ENCODE assay signal across 8 mouse cellular contexts in the genomic region with DNA sequence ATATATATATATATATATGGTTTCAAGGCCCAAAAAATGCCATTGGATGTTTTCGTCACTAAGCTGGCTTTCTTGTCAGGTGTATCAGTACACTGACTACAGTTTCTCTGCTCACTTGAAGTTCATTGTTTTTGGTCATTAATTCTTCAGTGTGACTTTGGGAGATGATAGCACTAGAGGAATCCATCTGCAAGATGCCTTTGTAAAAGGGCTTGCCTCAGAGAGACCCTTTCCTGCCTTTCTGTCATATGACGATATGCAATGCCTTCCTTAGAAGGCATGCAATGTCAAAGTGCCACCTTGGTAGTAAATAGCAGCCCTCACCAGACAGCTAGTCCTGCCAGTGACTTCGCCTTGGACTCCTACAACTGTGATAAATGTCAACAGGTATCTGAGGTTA. TPM values are rescaled to one million over a fixed set of nuclear protein-coding genes. Genes with fewer than 3 reads are reported as not detected.
A peak's percentile ranks its signal among the peaks of the same experiment; 100 is the strongest.
DNase-seq lines count a peak whose midpoint lies in the region; ATAC-seq and TF ChIP-seq lines count a peak whose summit lies in the region.

No protein-coding gene starts in this region.

- H3K9me3 ChIP-seq in hindbrain, embryonic 15.5 days, result no peaks in the 10 kb centered on the region
- no peaks in the 10 kb centered on the region for H3K9me3 ChIP-seq in midbrain, embryonic 13.5 days

- H3K27me3 ChIP-seq in kidney, adult 2 months (replicated peaks; ENCODE audit: control insufficient read depth, insufficient read depth, low read length), result no peaks in the 10 kb centered on the region
- H3K27me3 ChIP-seq in hindbrain, embryonic 15.5 days, result 0 out of 2 replicates have a peak, but pooled peaks cover 2% of the 10 kb centered on the region
- peaks cover 11% of the 10 kb centered on the region for H3K27me3 ChIP-seq in midbrain, embryonic 13.5 days

- intact Hi-C loops in left cerebral cortex, postnatal 10 days (cut with DNase I), result loop anchor here (10.0 kb wide), 1 partner anchor 249 kb away; a partner anchor contains a TSS

- DNase-seq in kidney, adult 2 months, result no peak
- DNase-seq in kidney, adult 18-20 months, result no peak
- no peak for DNase-seq in urinary bladder, postnatal 25 days (ENCODE audit: low spot score)
- no peak for DNase-seq in left cerebral cortex, postnatal 10 days (ENCODE audit: extremely low spot score in 1 of 2, low spot score in 2 of 2)
- DNase-seq in cerebellum, adult 11 months, result no peak

- no peak for TF ChIP-seq POLR2A in kidney, adult 2 months (IDR thresholded peaks at IDR 0.05; ENCODE audit: low read depth, low read length)
- TF ChIP-seq POLR2A in cortical plate, adult 2 months (IDR thresholded peaks at IDR 0.05; ENCODE audit: extremely low read depth, insufficient read depth, low read length), result no peak

- peak overlapping the region; percentile 15; the same call in 1 of the 2 replicates for H3K27ac ChIP-seq in kidney, adult 2 months (ENCODE audit: insufficient read depth, low read depth, low read length)
- no peak overlapping the region for H3K27ac ChIP-seq in cortical plate, adult 2 months (ENCODE audit: insufficient read depth, low read length)
- H3K27ac ChIP-seq in hindbrain, embryonic 15.5 days (replicated peaks), result no peak overlapping the region
- no peak overlapping the region for H3K27ac ChIP-seq in midbrain, embryonic 13.5 days

- WGBS in kidney, adult 2 months, result 64% methylated on average over 3 of the region's 3 CpGs
- WGBS in hindbrain, embryonic 15.5 days, result 74% methylated on average over 3 of the region's 3 CpGs
- WGBS in midbrain, embryonic 13.5 days, result 61% methylated on average over 3 of the region's 3 CpGs

- no peak overlapping the region for H3K9ac ChIP-seq in hindbrain, embryonic 15.5 days
- no peak overlapping the region for H3K9ac ChIP-seq in midbrain, embryonic 13.5 days (replicated peaks)

- no peak for TF ChIP-seq CTCF in kidney, adult 2 months (conservative IDR thresholded peaks at IDR 0.05; ENCODE audit: insufficient read depth, insufficient read length, low read depth, low read length)
- TF ChIP-seq CTCF in cortical plate, adult 2 months (IDR thresholded peaks at IDR 0.05; ENCODE audit: extremely low read depth, insufficient read depth, low read length), result no peak

- no peaks in the 10 kb centered on the region for H3K36me3 ChIP-seq in kidney, adult 2 months (ENCODE audit: control insufficient read depth, insufficient read depth, low read length)
- no peaks in the 10 kb centered on the region for H3K36me3 ChIP-seq in hindbrain, embryonic 15.5 days
- peaks cover 4% of the 10 kb centered on the region for H3K36me3 ChIP-seq in midbrain, embryonic 13.5 days

- peak; percentile 10; the same call in 1 of the 2 replicates for ATAC-seq in hindbrain, embryonic 15.5 days (ENCODE audit: low FRiP score, low read depth)
- ATAC-seq in midbrain, embryonic 13.5 days, result no peak

- H3K4me1 ChIP-seq in kidney, adult 2 months (ENCODE audit: control insufficient read depth, insufficient read depth, low read length), result peaks cover 6% of the 10 kb centered on the region; the same call in 1 of the 2 replicates
- peaks cover 8% of the 10 kb centered on the region for H3K4me1 ChIP-seq in cortical plate, adult 2 months (ENCODE audit: control insufficient read depth, insufficient read depth, low read length)
- peaks cover 25% of the 10 kb centered on the region for H3K4me1 ChIP-seq in hindbrain, embryonic 15.5 days (replicated peaks)
- H3K4me1 ChIP-seq in midbrain, embryonic 13.5 days (replicated peaks), result peaks cover 30% of the 10 kb centered on the region

- peak overlapping the region; percentile 94 for H3K4me2 ChIP-seq in hindbrain, embryonic 15.5 days
- peak overlapping the region; percentile 99 for H3K4me2 ChIP-seq in midbrain, embryonic 13.5 days (replicated peaks)

- H3K4me3 ChIP-seq in kidney, adult 2 months (ENCODE audit: insufficient read depth, low read depth, low read length), result no peak overlapping the region
- peak overlapping the region; percentile 89; the same call in 1 of the 2 replicates for H3K4me3 ChIP-seq in cortical plate, adult 2 months (ENCODE audit: insufficient read depth, low read length)
- peak overlapping the region; percentile 99 for H3K4me3 ChIP-seq in hindbrain, embryonic 15.5 days
- peak overlapping the region; percentile 99; the same call in 1 of the 2 replicates for H3K4me3 ChIP-seq in midbrain, embryonic 13.5 days (replicated peaks)

RNA-seq across cellular contexts. Expression of a gene that starts 0.6 kb away (rescaled TPM):
- polyA plus RNA-seq in kidney, adult 2 months (2012; rRNA removed), result 161 and 188 TPM in 2 replicates
- 144 and 150 TPM in 2 replicates for polyA plus RNA-seq in cortical plate, adult 2 months (2012; rRNA removed)
- polyA plus RNA-seq in hindbrain, embryonic 15.5 days (2015; fragmentation: Nextera tagmentation; extraction: Ambion mirVana), result 298 and 305 TPM in 2 replicates
- 257 TPM in 2 replicates for polyA plus RNA-seq in midbrain, embryonic 13.5 days (2015; fragmentation: Nextera tagmentation; extraction: Ambion mirVana)
- total RNA-seq in left cerebral cortex, postnatal 10 days (2021), result 100 to 1,000 TPM; 179 to 193 TPM

RNA-seq across cellular contexts. Expression of a gene that starts 38.6 kb away (rescaled TPM):
- 316 and 386 TPM in 2 replicates for polyA plus RNA-seq in kidney, adult 2 months (2012; rRNA removed)
- 429 and 432 TPM in 2 replicates for polyA plus RNA-seq in cortical plate, adult 2 months (2012; rRNA removed)
- polyA plus RNA-seq in hindbrain, embryonic 15.5 days (2015; fragmentation: Nextera tagmentation; extraction: Ambion mirVana), result 341 and 360 TPM in 2 replicates
- 271 and 287 TPM in 2 replicates for polyA plus RNA-seq in midbrain, embryonic 13.5 days (2015; fragmentation: Nextera tagmentation; extraction: Ambion mirVana)
- total RNA-seq in left cerebral cortex, postnatal 10 days (2021), result 100 to 1,000 TPM; 325 to 332 TPM
